Comparison of ENCODE assay signal across 20 mouse cellular contexts in the genomic region with DNA sequence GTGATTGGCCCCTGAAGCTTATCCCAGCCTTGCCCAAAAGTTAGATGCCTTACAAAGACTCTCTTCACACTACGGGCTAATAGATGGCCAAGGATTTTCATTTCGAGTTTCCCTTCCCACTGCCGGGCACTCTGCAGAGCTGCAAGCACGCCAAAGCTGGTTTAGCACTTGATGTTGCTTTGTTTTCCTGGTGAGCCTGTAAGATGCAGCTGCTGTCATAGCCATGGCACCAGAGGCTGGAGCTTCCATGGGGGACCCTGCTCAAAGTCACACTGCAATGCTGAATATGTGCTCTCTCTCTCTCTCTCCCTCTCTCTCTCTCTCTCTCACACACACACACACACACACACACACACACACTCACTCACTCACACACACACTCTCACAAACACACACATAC. TPM values are rescaled to one million over a fixed set of nuclear protein-coding genes. Genes with fewer than 3 reads are reported as not detected.
DNase-seq lines count a peak whose midpoint lies in the region; ATAC-seq and TF ChIP-seq lines count a peak whose summit lies in the region.
"Had no signal": no experiment of that assay in that cellular context is flagged by ENCODE, and none has a peak within 500 bp of the region (broad histone marks: within the 10 kb centered on the region; RNA-seq: fewer than 3 reads in every experiment).

No protein-coding gene starts in this region.

- 24% methylated on average over 4 of the region's 4 CpGs for WGBS in intestine, embryonic 14.5 days
- WGBS in intestine, embryonic 16.5 days = 28% methylated on average over 4 of the region's 4 CpGs
- WGBS in neural tube, embryonic 12.5 days = 43% methylated on average over 4 of the region's 4 CpGs
- WGBS in embryonic facial prominence, embryonic 15.5 days = 22% methylated on average over 4 of the region's 4 CpGs
- 64% methylated on average over 4 of the region's 4 CpGs for WGBS in cerebellum, adult 2 months

- no peak for DNase-seq in intestine, embryonic 14.5 days (ENCODE audit: low spot score)
- DNase-seq in neural tube, embryonic 10.5 days (ENCODE audit: extremely low spot score, low spot score) = no peak
- no peak for DNase-seq in thymus, adult 18-20 months
- DNase-seq in cerebellum, adult 2 months = no peak
- DNase-seq: adrenal gland, adult 8-10 months; cerebellum, postnatal 14 days; gastrocnemius, postnatal 10 days; heart, adult 18-20 months; kidney, adult 18-20 months; lung, postnatal 4 days; right cerebral cortex, postnatal 4 days had no signal

- no peak for ATAC-seq in intestine, embryonic 14.5 days (replicated peaks; ENCODE audit: low FRiP score, low TSS enrichment, low read depth)
- no peak for ATAC-seq in intestine, embryonic 16.5 days
- no peak for ATAC-seq in neural tube, embryonic 12.5 days (ENCODE audit: low FRiP score, low read depth)
- no peak for ATAC-seq in embryonic facial prominence, embryonic 15.5 days (ENCODE audit: insufficient number of reproducible peaks, low FRiP score, low TSS enrichment, low read depth)

- H3K4me2 ChIP-seq in intestine, embryonic 14.5 days (ENCODE audit: low read length) = no peak overlapping the region
- H3K4me2 ChIP-seq in intestine, embryonic 16.5 days (ENCODE audit: low read depth, low read length) = no peak overlapping the region
- no peak overlapping the region for H3K4me2 ChIP-seq in neural tube, embryonic 12.5 days (replicated peaks)
- no peak overlapping the region for H3K4me2 ChIP-seq in embryonic facial prominence, embryonic 15.5 days (replicated peaks)

- H3K9me3 ChIP-seq in intestine, embryonic 14.5 days (ENCODE audit: control insufficient read depth, low read length) = no peaks in the 10 kb centered on the region
- H3K9me3 ChIP-seq in intestine, embryonic 16.5 days (ENCODE audit: control insufficient read depth, low read length) = no peaks in the 10 kb centered on the region
- H3K9me3 ChIP-seq in neural tube, embryonic 12.5 days = no peaks in the 10 kb centered on the region
- H3K9me3 ChIP-seq in embryonic facial prominence, embryonic 15.5 days (replicated peaks) = no peaks in the 10 kb centered on the region
- H3K9me3 ChIP-seq: heart, embryonic 13.5 days; limb, embryonic 13.5 days; lung, embryonic 15.5 days had no signal

- 0 out of 2 replicates have a peak, but pooled peaks cover under 1% of the 10 kb centered on the region for H3K27me3 ChIP-seq in intestine, embryonic 14.5 days (replicated peaks; ENCODE audit: control insufficient read depth, insufficient read depth, low read length)
- peaks cover 8% of the 10 kb centered on the region; the same call in 1 of the 2 replicates for H3K27me3 ChIP-seq in intestine, embryonic 16.5 days (replicated peaks; ENCODE audit: control insufficient read depth, insufficient read depth, low read length)
- H3K27me3 ChIP-seq in neural tube, embryonic 12.5 days (replicated peaks) = peaks cover 8% of the 10 kb centered on the region; the same call in 1 of the 2 replicates
- H3K27me3 ChIP-seq in embryonic facial prominence, embryonic 15.5 days = peaks cover 13% of the 10 kb centered on the region
- H3K27me3 ChIP-seq in cerebellum, adult 2 months (ENCODE audit: control insufficient read depth, insufficient read depth, low read length) = no peaks in the 10 kb centered on the region

- TF ChIP-seq CTCF in cerebellum, adult 2 months (IDR thresholded peaks at IDR 0.05; ENCODE audit: borderline replicate concordance, insufficient read depth, low read depth, low read length) = no peak

- H3K36me3 ChIP-seq in intestine, embryonic 14.5 days (ENCODE audit: control insufficient read depth, insufficient read depth, low read length) = no peaks in the 10 kb centered on the region
- no peaks in the 10 kb centered on the region for H3K36me3 ChIP-seq in intestine, embryonic 16.5 days (ENCODE audit: control insufficient read depth, insufficient read depth, low read length)
- H3K36me3 ChIP-seq in neural tube, embryonic 12.5 days = no peaks in the 10 kb centered on the region
- H3K36me3 ChIP-seq in embryonic facial prominence, embryonic 15.5 days = no peaks in the 10 kb centered on the region
- H3K36me3 ChIP-seq: heart, embryonic 13.5 days; limb, embryonic 13.5 days; lung, embryonic 15.5 days had no signal

- no peak overlapping the region for H3K9ac ChIP-seq in intestine, embryonic 14.5 days (ENCODE audit: low read length)
- no peak overlapping the region for H3K9ac ChIP-seq in intestine, embryonic 16.5 days (ENCODE audit: low read depth, low read length)
- 0 out of 2 replicates have a peak overlapping the region, but pooled peaks have one; percentile 13 for H3K9ac ChIP-seq in neural tube, embryonic 12.5 days
- H3K9ac ChIP-seq in embryonic facial prominence, embryonic 15.5 days = no peak overlapping the region
- H3K9ac ChIP-seq: heart, embryonic 13.5 days; hindbrain, embryonic 14.5 days; limb, embryonic 13.5 days; liver, embryonic 14.5 days; lung, embryonic 15.5 days had no signal

- no peak for TF ChIP-seq POLR2A in cerebellum, adult 2 months (IDR thresholded peaks at IDR 0.05; ENCODE audit: borderline replicate concordance, insufficient read depth, low read length)

- peaks cover 28% of the 10 kb centered on the region for H3K4me1 ChIP-seq in intestine, embryonic 14.5 days (replicated peaks; ENCODE audit: control insufficient read depth, insufficient read depth, low read length)
- peaks cover 4% of the 10 kb centered on the region; the same call in 1 of the 2 replicates for H3K4me1 ChIP-seq in intestine, embryonic 16.5 days (ENCODE audit: control insufficient read depth, insufficient read depth, low read length)
- peaks cover 30% of the 10 kb centered on the region for H3K4me1 ChIP-seq in neural tube, embryonic 12.5 days
- peaks cover 37% of the 10 kb centered on the region for H3K4me1 ChIP-seq in embryonic facial prominence, embryonic 15.5 days
- peaks cover 15% of the 10 kb centered on the region for H3K4me1 ChIP-seq in cerebellum, adult 2 months (ENCODE audit: control insufficient read depth, insufficient read depth, low read length)

- H3K27ac ChIP-seq in intestine, embryonic 14.5 days (ENCODE audit: low read depth) = 0 out of 2 replicates have a peak overlapping the region, but pooled peaks have one; percentile 33
- no peak overlapping the region for H3K27ac ChIP-seq in intestine, embryonic 16.5 days (ENCODE audit: low read length)
- H3K27ac ChIP-seq in neural tube, embryonic 12.5 days = no peak overlapping the region
- peak overlapping the region; percentile 51 for H3K27ac ChIP-seq in embryonic facial prominence, embryonic 15.5 days (replicated peaks)
- H3K27ac ChIP-seq in cerebellum, adult 2 months (ENCODE audit: insufficient read depth, low read length) = no peak overlapping the region
- H3K27ac ChIP-seq: heart, embryonic 13.5 days; hindbrain, embryonic 14.5 days; liver, embryonic 14.5 days; lung, embryonic 15.5 days had no signal

- H3K4me3 ChIP-seq in intestine, embryonic 14.5 days (ENCODE audit: low read depth, low read length) = no peak overlapping the region
- no peak overlapping the region for H3K4me3 ChIP-seq in intestine, embryonic 16.5 days (ENCODE audit: low read length)
- no peak overlapping the region for H3K4me3 ChIP-seq in neural tube, embryonic 12.5 days
- H3K4me3 ChIP-seq in embryonic facial prominence, embryonic 15.5 days (replicated peaks) = no peak overlapping the region
- H3K4me3 ChIP-seq in cerebellum, adult 2 months (replicated peaks; ENCODE audit: insufficient read depth, low read depth, low read length) = no peak overlapping the region
- H3K4me3 ChIP-seq: heart, embryonic 13.5 days; limb, embryonic 13.5 days; lung, embryonic 15.5 days had no signal

RNA-seq across cellular contexts. Expression of gene Wscd2, which starts 23.1 kb away (rescaled TPM):
- 6.0 and 6.6 TPM in 2 replicates for polyA plus RNA-seq in intestine, embryonic 14.5 days (2014; fragmentation: Nextera tagmentation; extraction: Ambion mirVana)
- polyA plus RNA-seq in intestine, embryonic 16.5 days (2015; fragmentation: Nextera tagmentation; extraction: Ambion mirVana) = 5.6 and 5.8 TPM in 2 replicates
- polyA plus RNA-seq in neural tube, embryonic 12.5 days (2016; fragmentation: Nextera tagmentation; extraction: Ambion mirVana) = 16.5 and 19.2 TPM in 2 replicates
- 13.2 and 14.7 TPM in 2 replicates for polyA plus RNA-seq in embryonic facial prominence, embryonic 15.5 days (2015; fragmentation: Nextera tagmentation; extraction: Ambion mirVana)
- polyA plus RNA-seq in cerebellum, adult 2 months (2012; rRNA removed) = 113 and 136 TPM in 2 replicates
- polyA plus RNA-seq: C2C12 had no signal

Comparison
In these comparisons a context has a peak if more than half of its experiments do, and no peak if none do; other contexts are left out.
1. H3K27ac ChIP-seq: peak in intestine, embryonic 14.5 days (single experiment) and embryonic facial prominence, embryonic 15.5 days (single experiment); none in intestine, embryonic 16.5 days (single experiment), neural tube, embryonic 12.5 days (single experiment) and cerebellum, adult 2 months (single experiment).